Mouse (Mus musculus) heart, adult 2 months (tissue): Measurements from ENCODE around the gene Secisbp2l. TPM values are rescaled to one million over a fixed set of nuclear protein-coding genes. Genes with fewer than 3 reads are reported as not detected.

Experiments used
- DNase-seq, 2 experiments: peaks; one replicate each; pipeline ENCODE4 v3.0.0; 2021
- H3K27ac ChIP-seq: fragments of 200-600 bp; 2 replicates; pipeline ENCODE4 v1.8.1; 2022
- H3K27me3 ChIP-seq: fragments of 200-500 bp; 2 replicates; pipeline ENCODE4 v1.6.1; 2012; ENCODE audit warnings: mild to moderate bottlenecking, low read length, inconsistent platforms, mixed read lengths; ENCODE audit not compliant: control insufficient read depth, insufficient read depth
- H3K36me3 ChIP-seq: fragments of 200-500 bp; 2 replicates; pipeline ENCODE4 v1.6.1; 2012; ENCODE audit warnings: low read length, inconsistent platforms; ENCODE audit not compliant: control insufficient read depth, insufficient read depth
- H3K4me1 ChIP-seq: fragments of 200-500 bp; 2 replicates; pipeline ENCODE4 v1.6.1; 2011; ENCODE audit warnings: low read length; ENCODE audit not compliant: control insufficient read depth, insufficient read depth
- H3K4me3 ChIP-seq: fragments of 200-600 bp; 2 replicates; pipeline ENCODE4 v1.8.1; 2022
- H3K79me2 ChIP-seq: fragments of 200-500 bp; replicated peaks from 2 replicates; pipeline ENCODE4 v1.6.1; 2012; ENCODE audit warnings: mild to moderate bottlenecking, inconsistent platforms, low read length, moderate library complexity, mixed read lengths; ENCODE audit not compliant: control insufficient read depth, insufficient read depth
- H3K9ac ChIP-seq: fragments of 200-500 bp; 2 replicates; pipeline ENCODE4 v1.6.1; 2012; ENCODE audit warnings: low read depth, mild to moderate bottlenecking, control low read depth, inconsistent platforms, low read length, mixed read lengths
- CTCF ChIP-seq: fragments of 200-600 bp; IDR thresholded peaks from 2 replicates; pipeline ENCODE4 v1.8.1; 2022; ENCODE audit warnings: antibody characterized with exemption, mild to moderate bottlenecking, moderate library complexity
- EP300 ChIP-seq: fragments of 200-500 bp; IDR thresholded peaks from 2 replicates; pipeline ENCODE4 v1.6.1; 2011; ENCODE audit warnings: low read depth, low read length, control low read depth; ENCODE audit not compliant: insufficient read depth
- POLR2A ChIP-seq: fragments of 200-500 bp; IDR thresholded peaks from 2 replicates; pipeline ENCODE4 v1.6.1; 2011; ENCODE audit warnings: mild to moderate bottlenecking, low read depth, low read length, control low read depth; ENCODE audit not compliant: insufficient read depth
- WGBS: fragments of 180-500 bp; shearing (Covaris S2); methylation state at CpG from one replicate; pipeline ENCODE4 v1.1.7; 2018; 5-methylcytosine and 5-hydroxymethylcytosine counted together
- intact Hi-C: fragments of 180-260 bp; cut with DNase I; formaldehyde crosslinking; loops from one replicate; pipeline ENCODE4 v1.15.1; 2025
- polyA plus RNA-seq: library from polyadenylated mRNA; depleted of rRNA; stranded (reverse); fragments of >200 nt; gene quantifications from 2 replicates; pipeline ENCODE4 v1.2.3, GENCODE M21; 2012
- total RNA-seq, 2 experiments: library from RNA; stranded (reverse); gene quantifications; 2 replicates each; pipeline ENCODE4 v1.2.3; 2021

Secisbp2l gene
- total and polyA plus RNA-seq, 3 experiments = 6.9 to 28.9 (median 23.1) TPM

DNA sequence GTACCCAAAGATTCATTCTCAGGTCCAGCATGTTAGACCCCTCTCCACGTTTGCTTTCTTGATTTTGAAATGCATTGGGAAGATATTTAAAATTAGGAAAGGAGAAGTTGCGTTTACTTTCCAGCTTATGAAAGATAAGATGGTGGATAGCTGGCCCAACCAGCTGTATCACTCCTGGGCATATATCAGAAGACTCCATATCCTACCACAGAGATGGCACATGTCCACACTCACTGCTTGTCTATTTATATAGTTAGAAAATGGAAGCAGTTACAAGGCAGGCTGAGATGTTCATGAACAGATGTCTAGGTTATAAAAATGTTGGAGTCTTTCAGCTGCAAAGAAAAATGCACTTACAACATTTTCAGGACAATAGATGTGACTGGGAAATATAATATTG is 28.7 kb upstream of the Secisbp2l start:
- intact Hi-C loops = no loop called here
- 59% methylated on average over 2 of the region's 2 CpGs for WGBS
- no peaks in the 10 kb centered on the region for H3K27me3 ChIP-seq
- no peak for DNase-seq
- H3K4me1 ChIP-seq = no peaks in the 10 kb centered on the region
- H3K9ac ChIP-seq = no peak overlapping the region
- H3K27ac ChIP-seq = no peak overlapping the region
- no peaks in the 10 kb centered on the region for H3K36me3 ChIP-seq
- no peaks in the 10 kb centered on the region for H3K79me2 ChIP-seq
- no peak overlapping the region for H3K4me3 ChIP-seq
- TF ChIP-seq CTCF = no peak
- TF ChIP-seq POLR2A = no peak
- TF ChIP-seq EP300 = no peak

DNA sequence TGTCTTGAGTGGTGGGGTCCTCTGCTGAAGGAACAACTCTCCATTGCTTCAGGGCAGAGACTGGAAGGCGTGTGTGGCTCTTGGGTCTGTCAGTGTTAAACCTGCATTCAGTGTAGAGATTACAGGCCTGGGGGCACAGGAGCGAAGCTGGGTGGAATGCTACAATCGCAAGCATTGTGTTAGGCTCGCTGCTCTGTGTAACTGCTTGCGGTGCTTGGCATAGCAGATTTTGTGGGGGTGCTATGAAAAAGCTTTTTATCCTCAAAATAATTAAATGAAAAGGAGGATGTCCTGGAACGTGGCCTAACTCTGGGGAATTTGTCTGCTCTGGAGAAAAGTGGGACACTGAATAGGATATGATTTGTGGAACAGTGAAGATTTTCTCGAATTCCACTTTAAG is 26.9 kb upstream of the Secisbp2l start:
- H3K4me1 ChIP-seq = no peaks in the 10 kb centered on the region
- no peak overlapping the region for H3K4me3 ChIP-seq
- intact Hi-C loops = no loop called here
- H3K36me3 ChIP-seq = no peaks in the 10 kb centered on the region
- DNase-seq = no peak
- no peaks in the 10 kb centered on the region for H3K27me3 ChIP-seq
- no peaks in the 10 kb centered on the region for H3K79me2 ChIP-seq
- no peak overlapping the region for H3K27ac ChIP-seq
- TF ChIP-seq EP300 (no peak), POLR2A (no peak), CTCF (no peak)
- no peak overlapping the region for H3K9ac ChIP-seq
- 80% methylated on average over 7 of the region's 7 CpGs for WGBS

DNA sequence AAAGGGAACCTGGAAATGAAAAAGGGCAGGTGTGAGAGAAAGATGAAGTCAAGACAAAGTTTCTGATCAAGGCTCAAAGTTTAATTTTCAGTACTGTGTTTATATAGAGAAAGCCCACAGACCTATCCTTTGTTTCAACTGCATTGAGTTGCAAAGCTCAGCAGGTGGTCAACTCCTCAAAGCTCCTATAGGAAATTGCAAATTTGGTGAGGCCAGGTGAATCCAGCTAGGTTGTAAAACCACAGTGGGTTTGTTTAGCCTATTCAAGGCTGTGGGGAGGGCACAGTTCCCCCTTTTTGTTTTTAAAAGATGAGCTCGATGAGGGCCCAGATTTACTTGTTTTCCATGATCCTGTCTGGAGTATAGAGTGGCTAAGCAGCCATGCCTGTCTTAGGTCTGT is 23.2 kb upstream of the Secisbp2l start:
- Histone ChIP-seq H3K4me1 (no peaks in the 10 kb centered on the region), H3K9ac (no peak overlapping the region), H3K4me3 (no peak overlapping the region), H3K27ac (no peak overlapping the region), H3K27me3 (no peaks in the 10 kb centered on the region), H3K79me2 (no peaks in the 10 kb centered on the region), H3K36me3 (no peaks in the 10 kb centered on the region)
- TF ChIP-seq CTCF (no peak), EP300 (no peak), POLR2A (no peak)
- intact Hi-C loops = no loop called here
- 50% methylated on average over 1 of the region's 1 CpGs for WGBS
- no peak for DNase-seq

DNA sequence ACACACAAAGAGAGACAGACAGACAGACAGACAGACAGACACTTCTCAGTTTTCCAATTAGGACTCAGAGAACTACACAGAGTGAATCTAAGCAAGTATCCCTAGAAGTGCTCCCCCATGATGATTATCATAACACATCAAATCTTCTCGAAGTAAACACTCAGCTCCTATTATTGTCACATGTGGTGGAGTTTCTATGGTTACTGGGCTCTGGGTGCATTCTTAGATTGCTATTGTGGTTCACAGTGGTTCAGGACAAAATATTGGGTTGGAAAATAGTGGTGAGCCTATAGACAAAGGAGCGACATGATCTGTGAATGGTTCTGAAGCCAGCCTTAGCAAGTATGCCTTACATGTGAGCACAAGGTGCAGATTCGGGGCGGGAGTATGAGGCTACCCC is 19.3 kb upstream of the Secisbp2l start:
- H3K27ac ChIP-seq = no peak overlapping the region
- intact Hi-C loops = no loop called here
- WGBS = 67% methylated on average over 4 of the region's 4 CpGs

DNA sequence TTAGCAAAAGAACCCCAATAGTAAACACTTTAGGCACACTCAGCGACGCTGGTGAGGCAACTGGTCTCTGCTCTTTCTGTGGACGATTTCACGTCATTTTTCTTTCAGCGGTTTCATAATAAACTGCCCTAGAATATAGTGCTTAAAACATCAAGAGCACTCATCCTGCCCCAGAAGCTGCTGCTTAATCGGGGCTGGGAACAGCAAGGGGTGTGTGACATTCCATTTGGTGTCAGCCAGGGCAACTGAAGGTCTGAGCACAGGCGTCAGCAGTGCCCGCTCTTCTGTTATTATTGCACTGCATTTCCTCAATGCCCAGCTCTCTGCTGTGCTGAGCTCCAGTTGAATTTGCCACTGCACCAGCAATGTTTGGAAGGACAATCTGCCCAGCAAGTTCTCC is 18.4 kb upstream of the Secisbp2l start:
- intact Hi-C loops = no loop called here
- no peaks in the 10 kb centered on the region for H3K36me3 ChIP-seq
- no peak overlapping the region for H3K4me3 ChIP-seq
- H3K27me3 ChIP-seq = no peaks in the 10 kb centered on the region
- DNase-seq = no peak
- 42% methylated on average over 8 of the region's 8 CpGs for WGBS
- no peaks in the 10 kb centered on the region for H3K4me1 ChIP-seq
- H3K27ac ChIP-seq = peak overlapping the region; percentile 12; the same call in 1 of the 2 replicates
- no peaks in the 10 kb centered on the region for H3K79me2 ChIP-seq
- TF ChIP-seq EP300 = no peak
- TF ChIP-seq CTCF = no peak
- TF ChIP-seq POLR2A = no peak
- H3K9ac ChIP-seq = no peak overlapping the region

More for the DNA sequence above, 19.3 kb upstream of the Secisbp2l start:
- Histone ChIP-seq H3K27me3 (no peaks in the 10 kb centered on the region), H3K9ac (no peak overlapping the region), H3K36me3 (no peaks in the 10 kb centered on the region), H3K4me1 (no peaks in the 10 kb centered on the region), H3K79me2 (no peaks in the 10 kb centered on the region), H3K4me3 (no peak overlapping the region)
- no peak for DNase-seq
- TF ChIP-seq POLR2A (no peak), EP300 (no peak), CTCF (no peak)

DNA sequence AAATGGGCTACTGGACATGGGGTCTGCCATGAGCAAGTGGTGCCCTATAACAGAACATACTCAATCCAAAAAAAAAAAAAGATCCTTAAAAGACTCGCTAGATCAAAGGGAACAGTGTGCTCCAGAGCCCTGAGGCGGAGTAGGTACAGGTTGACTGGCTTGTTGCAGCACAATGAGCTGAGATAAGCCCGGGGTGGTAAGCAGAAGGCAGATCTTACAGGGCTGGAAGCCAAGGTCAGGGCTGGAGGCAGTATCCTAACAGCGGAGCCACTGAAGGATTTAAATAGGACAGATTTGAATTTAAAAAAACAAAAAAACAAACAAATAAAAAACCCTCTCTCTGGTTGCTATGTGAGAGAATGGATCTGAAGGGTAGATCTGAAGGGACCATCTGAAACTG is 17.8 kb upstream of the Secisbp2l start:
- Histone ChIP-seq H3K27ac (peak overlapping the region; percentile 12; the same call in 1 of the 2 replicates), H3K9ac (no peak overlapping the region), H3K4me1 (no peaks in the 10 kb centered on the region), H3K27me3 (no peaks in the 10 kb centered on the region), H3K36me3 (no peaks in the 10 kb centered on the region), H3K79me2 (no peaks in the 10 kb centered on the region), H3K4me3 (no peak overlapping the region)
- no peak for DNase-seq
- TF ChIP-seq EP300 = no peak
- no peak for TF ChIP-seq CTCF
- no peak for TF ChIP-seq POLR2A
- WGBS = 36% methylated on average over 4 of the region's 4 CpGs
- intact Hi-C loops = no loop called here
